Mouse (Mus musculus) MEL (cell line): ENCODE measurements around the gene Zbtb38. TPM values are rescaled to one million over a fixed set of nuclear protein-coding genes. Genes with fewer than 3 reads are reported as not detected.
A peak's percentile ranks its signal among the peaks of the same experiment; 100 is the strongest.

Source experiments
- DNase-seq: peaks from one replicate; pipeline ENCODE4 v3.0.0; 2011; ENCODE audit warnings: low read depth, low spot score
- H3K27ac ChIP-seq: 2 replicates; pipeline ENCODE4 v1.5.1; 2012; ENCODE audit warnings: low read depth, mild to moderate bottlenecking, control low read depth, low read length, moderate library complexity; ENCODE audit not compliant: control insufficient read depth
- H3K27me3 ChIP-seq, 2 experiments: fragments of 150-350 bp in 1 of 2; sonication (generic) in 1 of 2; 2 replicates each; pipeline ENCODE4 v1.6.1; 2012; ENCODE audit warnings: low read length in 2 of 2, mild to moderate bottlenecking in 2 of 2, improper control_type of control experiment in 1 of 2, moderate library complexity in 1 of 2; ENCODE audit not compliant: insufficient read depth in 2 of 2, control insufficient read depth in 1 of 2
- H3K36me3 ChIP-seq, 2 experiments: 2 replicates each; pipeline ENCODE4 v1.6.1; 2012 to 2014; ENCODE audit warnings: low read length in 2 of 2, improper control_type of control experiment in 1 of 2, inconsistent platforms in 1 of 2, mild to moderate bottlenecking in 1 of 2; ENCODE audit not compliant: insufficient read depth in 2 of 2, control insufficient read depth in 1 of 2
- H3K4me1 ChIP-seq, 2 experiments: fragments of 150-350 bp in 1 of 2; sonication (generic) in 1 of 2; 2 replicates each; pipeline ENCODE4 v1.6.1; 2012; ENCODE audit warnings: low read length in 2 of 2, improper control_type of control experiment in 1 of 2, mild to moderate bottlenecking in 1 of 2; ENCODE audit not compliant: insufficient read depth in 2 of 2, control insufficient read depth in 1 of 2
- H3K4me3 ChIP-seq, 2 experiments: fragments of 150-350 bp in 1 of 2; sonication (generic) in 1 of 2; 2 replicates each; pipeline ENCODE4 v1.5.1; 2012; ENCODE audit warnings: low read depth in 2 of 2, low read length in 2 of 2, mild to moderate bottlenecking in 2 of 2, moderate library complexity in 2 of 2, control low read depth in 1 of 2, improper control_type of control experiment in 1 of 2; ENCODE audit not compliant: control insufficient read depth in 1 of 2, insufficient read depth in 1 of 2
- H3K79me2 ChIP-seq: 2 replicates; pipeline ENCODE4 v1.6.1; 2012; ENCODE audit warnings: mild to moderate bottlenecking, low read length, moderate library complexity; ENCODE audit not compliant: control insufficient read depth, poor library complexity, insufficient read depth
- H3K9ac ChIP-seq: 2 replicates; pipeline ENCODE4 v1.6.1; 2012; ENCODE audit warnings: low read depth, mild to moderate bottlenecking, control low read depth, low read length, moderate library complexity; ENCODE audit not compliant: control insufficient read depth, poor library complexity, severe bottlenecking
- H3K9me3 ChIP-seq: fragments of 150-350 bp; sonication (generic); replicated peaks from 2 replicates; pipeline ENCODE4 v1.6.1; 2012; ENCODE audit warnings: mild to moderate bottlenecking, low read length, improper control_type of control experiment, moderate library complexity; ENCODE audit not compliant: insufficient read depth
- BHLHE40 ChIP-seq: IDR thresholded peaks from 2 replicates; pipeline ENCODE4 v1.6.1; 2012; ENCODE audit warnings: low read depth, mild to moderate bottlenecking, inconsistent platforms, low read length, improper control_type of control experiment, borderline replicate concordance
- CHD1 ChIP-seq: IDR thresholded peaks from 2 replicates; pipeline ENCODE4 v1.6.1; 2012; ENCODE audit warnings: low read depth, mild to moderate bottlenecking, inconsistent platforms, low read length, improper control_type of control experiment
- CHD2 ChIP-seq: IDR thresholded peaks from 2 replicates; pipeline ENCODE4 v1.6.1; 2011; ENCODE audit warnings: low read length, improper control_type of control experiment
- CTCF ChIP-seq, 3 experiments: IDR thresholded peaks in 2 of 3; conservative IDR thresholded peaks in 1 of 3; 2 replicates each; pipeline ENCODE4 v1.5.1; 2011 to 2012; ENCODE audit warnings: low read length in 3 of 3, low read depth in 2 of 3, mild to moderate bottlenecking in 2 of 3, improper control_type of control experiment in 1 of 3, inconsistent platforms in 1 of 3, mixed read lengths in 1 of 3, moderate library complexity in 1 of 3; ENCODE audit not compliant: control insufficient read depth in 1 of 3, insufficient read depth in 1 of 3, poor library complexity in 1 of 3, severe bottlenecking in 1 of 3
- E2F4 ChIP-seq: IDR thresholded peaks from 2 replicates; pipeline ENCODE4 v1.6.1; 2011; ENCODE audit warnings: low read depth, low read length, improper control_type of control experiment, borderline replicate concordance
- ELF1 ChIP-seq: IDR thresholded peaks from 2 replicates; pipeline ENCODE4 v1.6.1; 2014; ENCODE audit warnings: low read depth, mild to moderate bottlenecking, inconsistent platforms, low read length, improper control_type of control experiment, moderate library complexity
- EP300 ChIP-seq, 2 experiments: IDR thresholded peaks; 2 replicates each; pipeline ENCODE4 v1.6.1; 2011; ENCODE audit warnings: improper control_type of control experiment in 2 of 2, low read length in 2 of 2, low read depth in 1 of 2, mild to moderate bottlenecking in 1 of 2
- ETS1 ChIP-seq: IDR thresholded peaks from 2 replicates; pipeline ENCODE4 v1.6.1; 2012; ENCODE audit warnings: low read depth, mild to moderate bottlenecking, inconsistent platforms, low read length, improper control_type of control experiment, moderate library complexity
- GABPA ChIP-seq: IDR thresholded peaks from 2 replicates; pipeline ENCODE4 v1.6.1; 2012; ENCODE audit warnings: low read depth, mild to moderate bottlenecking, inconsistent platforms, low read length, improper control_type of control experiment, moderate library complexity
- GATA1 ChIP-seq: IDR thresholded peaks from 2 replicates; pipeline ENCODE4 v1.6.1; 2011; ENCODE audit warnings: low read depth, low read length, improper control_type of control experiment
- HCFC1 ChIP-seq: IDR thresholded peaks from 2 replicates; pipeline ENCODE4 v1.6.1; 2012; ENCODE audit warnings: low read depth, mild to moderate bottlenecking, inconsistent platforms, low read length, improper control_type of control experiment, moderate library complexity
- JUND ChIP-seq: IDR thresholded peaks from 2 replicates; pipeline ENCODE4 v1.6.1; 2011; ENCODE audit warnings: low read depth, mild to moderate bottlenecking, improper control_type of control experiment, low read length
- KAT2A ChIP-seq: conservative IDR thresholded peaks from 2 replicates; pipeline ENCODE4 v1.6.1; 2012; ENCODE audit warnings: low read depth, low read length, improper control_type of control experiment, inconsistent platforms
- MAFK ChIP-seq: IDR thresholded peaks from 2 replicates; pipeline ENCODE4 v1.6.1; 2011; ENCODE audit warnings: low read depth, mild to moderate bottlenecking, low read length, improper control_type of control experiment, borderline replicate concordance
- MAX ChIP-seq: IDR thresholded peaks from 2 replicates; pipeline ENCODE4 v1.6.1; 2011; ENCODE audit warnings: low read length, improper control_type of control experiment
- MAZ ChIP-seq: IDR thresholded peaks from 2 replicates; pipeline ENCODE4 v1.6.1; 2012; ENCODE audit warnings: low read depth, mild to moderate bottlenecking, inconsistent platforms, low read length, improper control_type of control experiment
- MEF2A ChIP-seq: IDR thresholded peaks from 2 replicates; pipeline ENCODE4 v1.6.1; 2014; ENCODE audit warnings: low read depth, mild to moderate bottlenecking, inconsistent platforms, low read length, improper control_type of control experiment; ENCODE audit not compliant: poor library complexity, insufficient replicate concordance, severe bottlenecking; ENCODE audit errors: extremely low read depth
- MXI1 ChIP-seq: IDR thresholded peaks from 2 replicates; pipeline ENCODE4 v1.6.1; 2011; ENCODE audit warnings: mild to moderate bottlenecking, low read depth, low read length, improper control_type of control experiment
- MYB ChIP-seq: IDR thresholded peaks from 2 replicates; pipeline ENCODE4 v1.6.1; 2011; ENCODE audit warnings: mild to moderate bottlenecking, low read depth, low read length, improper control_type of control experiment
- MYC ChIP-seq: IDR thresholded peaks from 2 replicates; pipeline ENCODE4 v1.6.1; 2011; ENCODE audit warnings: low read depth, mild to moderate bottlenecking, low read length, improper control_type of control experiment, moderate library complexity
- NELFE ChIP-seq: IDR thresholded peaks from 2 replicates; pipeline ENCODE4 v1.6.1; 2011; ENCODE audit warnings: low read depth, low read length, improper control_type of control experiment
- NRF1 ChIP-seq: IDR thresholded peaks from 2 replicates; pipeline ENCODE4 v1.6.1; 2014; ENCODE audit warnings: low read depth, mild to moderate bottlenecking, inconsistent platforms, low read length, improper control_type of control experiment, moderate library complexity; ENCODE audit not compliant: poor library complexity, insufficient read depth, severe bottlenecking
- POLR2A ChIP-seq, 2 experiments: IDR thresholded peaks; 2 replicates each; pipeline ENCODE4 v1.6.1; 2011 to 2012; ENCODE audit warnings: low read length in 2 of 2, mild to moderate bottlenecking in 2 of 2, control low read depth in 1 of 2, improper control_type of control experiment in 1 of 2, low read depth in 1 of 2, moderate library complexity in 1 of 2; ENCODE audit not compliant: control insufficient read depth in 1 of 2, insufficient read depth in 1 of 2, poor library complexity in 1 of 2
- POLR2AphosphoS2 ChIP-seq: IDR thresholded peaks from 2 replicates; pipeline ENCODE4 v1.6.1; 2011; ENCODE audit warnings: low read length, improper control_type of control experiment
- POLR2AphosphoS5 ChIP-seq: IDR thresholded peaks from 2 replicates; pipeline ENCODE4 v1.6.1; 2012; ENCODE audit warnings: low read depth, borderline replicate concordance, mild to moderate bottlenecking, inconsistent platforms, low read length, moderate library complexity, mixed read lengths
- RCOR1 ChIP-seq: IDR thresholded peaks from 2 replicates; pipeline ENCODE4 v1.6.1; 2012; ENCODE audit warnings: low read depth, mild to moderate bottlenecking, inconsistent platforms, low read length, improper control_type of control experiment
- SIN3A ChIP-seq: IDR thresholded peaks from 2 replicates; pipeline ENCODE4 v1.6.1; 2012; ENCODE audit warnings: low read length, improper control_type of control experiment, inconsistent platforms
- SMC3 ChIP-seq: IDR thresholded peaks from 2 replicates; pipeline ENCODE4 v1.6.1; 2011; ENCODE audit warnings: low read depth, low read length, improper control_type of control experiment
- TAL1 ChIP-seq: IDR thresholded peaks from 2 replicates; pipeline ENCODE4 v1.6.1; 2012; ENCODE audit warnings: mild to moderate bottlenecking, inconsistent platforms, low read length, moderate library complexity, mixed read lengths
- TBP ChIP-seq: IDR thresholded peaks from 2 replicates; pipeline ENCODE4 v1.8.0; 2011; ENCODE audit warnings: low read depth, low read length, improper control_type of control experiment
- TCF12 ChIP-seq: IDR thresholded peaks from 2 replicates; pipeline ENCODE4 v1.6.1; 2014; ENCODE audit warnings: low read depth, mild to moderate bottlenecking, inconsistent platforms, low read length, improper control_type of control experiment, moderate library complexity
- UBTF ChIP-seq: IDR thresholded peaks from 2 replicates; pipeline ENCODE4 v1.6.1; 2012; ENCODE audit warnings: low read depth, mild to moderate bottlenecking, inconsistent platforms, low read length, improper control_type of control experiment, moderate library complexity, borderline replicate concordance; ENCODE audit not compliant: insufficient read depth
- USF1 ChIP-seq: IDR thresholded peaks from 2 replicates; pipeline ENCODE4 v1.6.1; 2014; ENCODE audit warnings: low read depth, mild to moderate bottlenecking, inconsistent platforms, low read length, improper control_type of control experiment, moderate library complexity
- USF2 ChIP-seq, 2 experiments: IDR thresholded peaks; 2 replicates each; pipeline ENCODE4 v1.6.1; 2011 to 2012; ENCODE audit warnings: improper control_type of control experiment in 2 of 2, low read length in 2 of 2, borderline replicate concordance in 1 of 2, inconsistent platforms in 1 of 2, low read depth in 1 of 2, mild to moderate bottlenecking in 1 of 2; ENCODE audit not compliant: insufficient read depth in 1 of 2
- ZKSCAN1 ChIP-seq: IDR thresholded peaks from 2 replicates; pipeline ENCODE4 v1.6.1; 2012; ENCODE audit warnings: low read depth, mild to moderate bottlenecking, inconsistent platforms, low read length, improper control_type of control experiment, moderate library complexity
- ZMIZ1 ChIP-seq: IDR thresholded peaks from 2 replicates; pipeline ENCODE4 v1.6.1; 2012; ENCODE audit warnings: low read depth, mild to moderate bottlenecking, inconsistent platforms, low read length, improper control_type of control experiment, moderate library complexity
- ZNF384 ChIP-seq: IDR thresholded peaks from 2 replicates; pipeline ENCODE4 v1.6.1; 2012; ENCODE audit warnings: low read depth, mild to moderate bottlenecking, inconsistent platforms, low read length, improper control_type of control experiment
- polyA plus RNA-seq, 2 experiments: library from polyadenylated mRNA; stranded (reverse) in 1 of 2; unstranded in 1 of 2; fragments of >175 nt in 1 of 2; fragments of >200 nt in 1 of 2; gene quantifications; 2 replicates each; pipeline versions ENCODE4 v1.2.1 to v1.2.4; 2012; ENCODE audit warnings: low replicate concordance in 2 of 2, low read depth in 1 of 2; ENCODE audit not compliant: insufficient read length in 2 of 2, insufficient read depth in 1 of 2, missing spikeins in 1 of 2
- total RNA-seq: library from RNA; depleted of rRNA; stranded (reverse); fragments of 300-350 nt; gene quantifications from 2 replicates; pipeline ENCODE4 v1.2.3, GENCODE M21; 2012

Zbtb38 gene
- total and polyA plus RNA-seq, 3 experiments = 10.9 to 65.0 (median 12.2) TPM

DNA sequence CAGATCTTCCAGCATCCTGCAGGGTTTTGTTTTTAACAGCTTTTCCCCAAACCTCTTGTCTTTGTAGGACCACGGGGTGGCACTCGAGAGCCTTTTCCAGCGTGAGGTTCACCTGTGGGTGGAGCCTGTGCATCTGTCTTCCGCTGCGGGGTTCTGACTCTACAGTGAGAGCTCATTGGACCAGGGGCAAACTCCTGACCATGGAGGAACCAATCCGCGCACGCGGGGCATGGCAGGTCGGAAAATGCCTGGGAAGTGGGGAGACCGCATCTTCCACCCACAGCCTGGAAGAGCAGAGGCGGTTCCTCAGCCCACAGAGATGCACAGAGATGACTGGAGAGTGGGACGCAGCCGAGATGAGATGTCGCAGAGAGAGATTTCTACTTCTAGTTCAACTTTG is 82.8 kb downstream of the Zbtb38 start:
- H3K9ac ChIP-seq = peak overlapping the region; percentile 24; the same call in 1 of the 2 replicates
- peak; percentile 99 for DNase-seq
- peak overlapping the region; percentile 47 to 58 for H3K4me3 ChIP-seq
- H3K4me1 ChIP-seq = peaks cover 0 to 2% of the 10 kb centered on the region in 2 experiments; a peak in 2 of 4 replicates
- no peaks in the 10 kb centered on the region for H3K27me3 ChIP-seq
- H3K36me3 ChIP-seq = peaks cover 0 to 2% of the 10 kb centered on the region in 2 experiments; a peak in 2 of 4 replicates
- 0 out of 2 replicates have a peak overlapping the region, but pooled peaks have one; percentile 1 for H3K27ac ChIP-seq
- H3K79me2 ChIP-seq = no peaks in the 10 kb centered on the region
- no peaks in the 10 kb centered on the region for H3K9me3 ChIP-seq
- no peak for TF ChIP-seq GABPA
- TF ChIP-seq MAX = no peak
- peak in 1 of 2 experiments; percentile 80; a peak in 2 of 4 replicates for TF ChIP-seq POLR2A (IDR thresholded peaks at IDR 0.05; ENCODE audit: control insufficient read depth in 1 of 2, insufficient read depth in 1 of 2, low read depth in 1 of 2, low read length in 2 of 2, poor library complexity in 1 of 2)
- no peak for TF ChIP-seq POLR2AphosphoS5
- no peak for TF ChIP-seq UBTF
- TF ChIP-seq TBP = peak; percentile 76
- TF ChIP-seq E2F4 = no peak
- TF ChIP-seq USF2 (IDR thresholded peaks at IDR 0.05; ENCODE audit: borderline replicate concordance in 1 of 2, insufficient read depth in 1 of 2, low read depth in 1 of 2, low read length in 2 of 2) = no peak
- peak; percentile 57 for TF ChIP-seq TCF12
- TF ChIP-seq CTCF (IDR thresholded peaks at IDR 0.05 in 2 of 3, conservative IDR thresholded peaks at IDR 0.05 in 1 of 3; ENCODE audit: control insufficient read depth in 1 of 3, insufficient read depth in 1 of 3, low read depth in 2 of 3, low read length in 3 of 3, poor library complexity in 1 of 3, severe bottlenecking in 1 of 3) = peak; percentile 64 to 99 (median 89)
- TF ChIP-seq NRF1 = peak; percentile 34; the same call in 1 of the 2 replicates
- no peak for TF ChIP-seq MEF2A
- TF ChIP-seq CHD2 = no peak
- TF ChIP-seq MYC = no peak
- no peak for TF ChIP-seq ETS1
- 0 out of 4 replicates have a peak, but pooled peaks of 1 of the 2 experiments have one; percentile 13 for TF ChIP-seq EP300 (IDR thresholded peaks at IDR 0.05; ENCODE audit: low read depth in 1 of 2, low read length in 2 of 2)
- TF ChIP-seq POLR2AphosphoS2 = no peak
- TF ChIP-seq JUND = no peak
- TF ChIP-seq USF1 = peak; percentile 88
- TF ChIP-seq TAL1 = no peak
- peak; percentile 70 for TF ChIP-seq ELF1
- TF ChIP-seq RCOR1 = no peak
- TF ChIP-seq MAFK = no peak
- peak; percentile 100 for TF ChIP-seq SMC3
- no peak for TF ChIP-seq KAT2A
- TF ChIP-seq ZNF384 = no peak
- peak; percentile 68 for TF ChIP-seq HCFC1
- TF ChIP-seq ZMIZ1 = no peak
- TF ChIP-seq MAZ = 0 out of 2 replicates have a peak, but pooled peaks have one; percentile 29
- peak; percentile 91 for TF ChIP-seq SIN3A
- TF ChIP-seq MXI1 = no peak; the same call in none of the 2 replicates
- TF ChIP-seq ZKSCAN1 = no peak
- TF ChIP-seq MYB = no peak
- no peak for TF ChIP-seq BHLHE40
- TF ChIP-seq NELFE = peak; percentile 55; the same call in 1 of the 2 replicates
- TF ChIP-seq CHD1 = no peak
- TF ChIP-seq GATA1 = no peak
